Mouse (Mus musculus): ENCODE results near the gene Klhl11. TPM values are rescaled to one million over a fixed set of nuclear protein-coding genes. Genes with fewer than 3 reads are reported as not detected.

Klhl11 gene
- total RNA-seq, 2 experiments from 2014 or later, result 4.7 to 4.9 TPM

- no peak for TF ChIP-seq CTCF (IDR thresholded peaks at IDR 0.05)
- intact Hi-C loops (cut with DNase I), result no loop called here
- Histone ChIP-seq H3K27ac (no peak overlapping the region), H3K4me3 (no peak overlapping the region)
- no peak for DNase-seq
Observed at GRCm38 (mm10) chr11:100421537-100421936, 51.0 kb downstream of the Klhl11 start.

DNA sequence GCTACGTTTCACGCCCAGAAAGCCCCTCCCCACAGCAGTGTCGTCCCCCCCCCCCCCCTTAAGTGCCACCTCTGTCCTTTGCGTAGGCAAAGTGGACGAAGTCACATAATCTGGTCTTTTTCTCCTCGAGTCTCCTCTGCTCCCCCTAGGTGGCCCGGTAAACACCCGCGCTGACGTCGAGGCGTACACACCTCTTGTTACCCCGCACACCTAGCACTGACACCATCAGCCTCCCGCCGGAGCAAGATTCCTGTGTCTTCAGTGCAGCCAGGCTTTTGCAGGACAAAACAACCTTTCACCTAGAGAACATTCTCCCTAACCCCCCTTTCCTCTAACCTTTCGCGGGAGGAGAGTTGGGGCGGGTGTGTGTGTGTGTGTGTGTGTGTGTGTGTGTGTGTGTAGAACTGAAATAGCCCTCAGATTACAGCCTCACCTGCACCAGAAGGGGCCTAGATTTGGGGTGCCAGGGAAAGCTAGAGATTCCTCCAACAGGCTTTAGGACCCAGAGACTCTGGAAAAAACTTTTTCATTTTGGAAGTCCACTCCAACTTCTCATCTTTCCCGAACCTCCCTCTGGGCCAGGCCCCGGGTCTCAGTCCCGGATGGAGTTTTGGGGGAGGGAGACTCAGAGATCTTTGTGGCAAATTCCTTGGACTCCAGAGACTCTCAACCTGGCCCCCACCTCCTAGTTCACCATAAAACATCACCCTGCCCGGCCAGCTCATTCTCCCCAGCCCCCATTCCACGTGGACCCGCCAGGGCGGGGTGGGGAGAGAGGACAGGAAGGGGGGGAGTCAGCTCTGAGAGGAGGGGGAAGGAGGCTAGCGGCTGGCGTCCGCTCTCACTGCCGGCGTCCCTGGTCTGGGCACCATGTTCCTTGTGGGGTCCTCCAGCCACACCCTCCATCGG is 57.4 kb downstream of the Klhl11 start, which contains the start of gene Fkbp10:
Gene Fkbp10 (plus strand): TSS at position 784 of the 909 bp plus-strand sequence.
- TF ChIP-seq CTCF (IDR thresholded peaks at IDR 0.05), result no peak
- H3K27ac ChIP-seq, result peak within 1 kb of the TSS; percentile 90
- peak; percentile 78 for DNase-seq
- H3K4me3 ChIP-seq, result peak within 1 kb of the TSS; percentile 92
- intact Hi-C loops (cut with DNase I), result no loop called here

GRCm38 (mm10) chr11:100414021-100414913 is 58.3 kb downstream of the Klhl11 start, which contains the start of gene P3h4:
Gene P3h4, minus strand, starts transcription at chr11:100414836.
- DNase-seq, result peak; percentile 91
- peak within 1 kb of the TSS; percentile 90 for H3K27ac ChIP-seq
- peak within 1 kb of the TSS; percentile 92 for H3K4me3 ChIP-seq
- TF ChIP-seq CTCF (IDR thresholded peaks at IDR 0.05), result peak; percentile 83
- intact Hi-C loops (cut with DNase I), result no loop called here

DNA sequence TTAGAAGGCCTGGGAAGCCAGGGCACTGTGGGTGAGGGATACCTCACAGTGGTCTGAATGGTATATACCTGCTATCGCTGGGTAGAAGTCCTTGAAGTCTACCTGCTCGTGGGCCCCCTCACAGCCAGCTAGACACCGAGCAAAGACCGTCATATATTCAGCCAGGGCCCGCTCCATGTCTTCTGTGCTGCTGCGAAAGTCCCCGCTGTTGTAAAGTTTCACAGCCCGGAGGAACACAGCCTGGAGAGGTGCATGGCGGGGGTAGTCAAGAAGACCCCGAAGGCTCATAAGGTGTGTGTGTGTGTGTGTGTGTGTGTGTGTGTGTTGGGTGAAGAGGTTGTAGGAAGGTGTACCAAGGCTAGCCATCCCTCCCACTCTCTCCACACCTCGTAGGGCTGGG is 59.0 kb downstream of the Klhl11 start:
- TF ChIP-seq CTCF (IDR thresholded peaks at IDR 0.05), result no peak
- intact Hi-C loops (cut with DNase I), result no loop called here
- Histone ChIP-seq H3K4me3 (peak overlapping the region; percentile 92), H3K27ac (peak overlapping the region; percentile 90)
- DNase-seq, result no peak

Small RNA genes lying within 50 kb of the gene (microRNA-seq; reads per million reads assigned to microRNA genes)
- gene Gm27374 (not detected), gene Mir7116 (not detected)

Other genes with a start within 250 kb of the Klhl11 start
- gene Krt16, start 223.8 kb downstream of the Klhl11 start, total RNA-seq (2021), result not detected
- gene Krt17, start 211.7 kb downstream of the Klhl11 start, total RNA-seq (2021), result not detected
- not detected for gene Krt42, start 202.9 kb downstream of the Klhl11 start, total RNA-seq (2021)
- 1,000 to 10,000 TPM; 1,442 to 1,567 TPM for gene Eif1, start 152.9 kb downstream of the Klhl11 start, total RNA-seq (2021)
- not detected for gene Gast, start 138.3 kb downstream of the Klhl11 start, total RNA-seq (2021)
- under 1 TPM in 1 of 2 experiments, not detected in 1; 0.14 TPM for gene Hap1, start 116.6 kb downstream of the Klhl11 start, total RNA-seq (2021)
- 100 to 1,000 TPM in 1 of 2 experiments, 10 to 100 TPM in 1; 68.6 to 104 TPM for gene Jup, start 75.0 kb downstream of the Klhl11 start, total RNA-seq (2021)
- gene P3h4, start 57.9 kb downstream of the Klhl11 start, total RNA-seq (2021), result 1 to 10 TPM; 2.0 to 4.6 TPM
- 1 to 10 TPM; 1.9 to 4.5 TPM for gene Fkbp10, start 57.0 kb downstream of the Klhl11 start, total RNA-seq (2021)
- 1 to 10 TPM; 6.6 to 8.8 TPM for gene Nt5c3b, start 30.9 kb downstream of the Klhl11 start, total RNA-seq (2021)
- gene Klhl10, start 30.8 kb downstream of the Klhl11 start, total RNA-seq (2021), result under 1 TPM; 0.23 to 0.39 TPM
- 10 to 100 TPM; 10.3 to 19.0 TPM for gene Acly, start 55.3 kb upstream of the Klhl11 start, total RNA-seq (2021)
- under 1 TPM; 0.10 to 0.31 TPM for gene Ttc25, start 72.9 kb upstream of the Klhl11 start, total RNA-seq (2021)
- gene Cnp, start 102.2 kb upstream of the Klhl11 start, total RNA-seq (2021), result 1 to 10 TPM; 3.2 to 4.4 TPM
- gene Nkiras2, start 146.5 kb upstream of the Klhl11 start, total RNA-seq (2021), result 10 to 100 TPM; 15.3 to 21.9 TPM
- 100 to 1,000 TPM; 116 TPM for gene Dnajc7, start 147.4 kb upstream of the Klhl11 start, total RNA-seq (2021)
- gene Zfp385c, start 219.7 kb upstream of the Klhl11 start, total RNA-seq (2021), result under 1 TPM in 1 of 2 experiments, not detected in 1; 0.39 TPM
- under 1 TPM; 0.38 to 0.39 TPM for gene Dhx58, start 231.5 kb upstream of the Klhl11 start, total RNA-seq (2021)
- 10 to 100 TPM; 11.9 to 12.1 TPM for gene Kat2a, start 239.7 kb upstream of the Klhl11 start, total RNA-seq (2021)
- gene Hspb9, start 241.1 kb upstream of the Klhl11 start, total RNA-seq (2021), result not detected

Measured in gastrocnemius, adult 2 months (tissue).